Mouse (Mus musculus) limb, embryonic 10.5 days (tissue): ENCODE measurements at regions not wholly inside any gene's neighbourhood (a gene's known extent, or its start where the extent isn't known, plus 50 kb on each side); places are given as distances from the start of the nearest gene placed in this dataset.

Experiments
- DNase-seq: peaks from one replicate; pipeline ENCODE4 v3.0.0-alpha.2; 2017; ENCODE audit warnings: low spot score
- H3K27ac ChIP-seq: fragments of 300-500 bp; sonication (generic); 2 replicates; pipeline ENCODE4 v1.5.1; 2016; ENCODE audit warnings: mild to moderate bottlenecking
- H3K27me3 ChIP-seq: fragments of 300-500 bp; sonication (generic); 2 replicates; pipeline ENCODE4 v1.6.1; 2016; ENCODE audit warnings: low read depth, mild to moderate bottlenecking; ENCODE audit not compliant: poor library complexity, severe bottlenecking
- H3K36me3 ChIP-seq: fragments of 300-500 bp; sonication (generic); 2 replicates; pipeline ENCODE4 v1.6.1; 2016; ENCODE audit warnings: mild to moderate bottlenecking, moderate library complexity
- H3K4me1 ChIP-seq: fragments of 300-500 bp; sonication (generic); 2 replicates; pipeline ENCODE4 v1.6.1; 2016
- H3K4me3 ChIP-seq: fragments of 300-500 bp; sonication (generic); 2 replicates; pipeline ENCODE4 v1.5.1; 2016; ENCODE audit warnings: mild to moderate bottlenecking, moderate library complexity
- H3K9me3 ChIP-seq: fragments of 300-500 bp; sonication (generic); replicated peaks from 2 replicates; pipeline ENCODE4 v1.6.1; 2016; ENCODE audit warnings: mild to moderate bottlenecking
- WGBS: fragments of 180-500 bp; shearing (Covaris S2); methylation state at CpG from one replicate; pipeline ENCODE4 v1.1.7; 2016; 5-methylcytosine and 5-hydroxymethylcytosine counted together

GRCm38 (mm10) chr9:115492431-115493171 lies 182.4 kb upstream of the Stt3b start:
- H3K27ac ChIP-seq, result no peak overlapping the region
- WGBS, result 89% methylated on average over 6 of the region's 6 CpGs
- H3K27me3 ChIP-seq, result 0 out of 2 replicates have a peak, but pooled peaks cover 4% of the 10 kb centered on the region
- H3K4me3 ChIP-seq, result no peak overlapping the region
- peaks cover 15% of the 10 kb centered on the region for H3K4me1 ChIP-seq
- no peaks in the 10 kb centered on the region for H3K9me3 ChIP-seq
- no peak for DNase-seq
- H3K36me3 ChIP-seq, result no peaks in the 10 kb centered on the region

GRCm38 (mm10) chr9:115493765-115494164 lies 183.5 kb upstream of the Stt3b start:
- peaks cover 15% of the 10 kb centered on the region for H3K4me1 ChIP-seq
- H3K4me3 ChIP-seq, result no peak overlapping the region
- no peaks in the 10 kb centered on the region for H3K36me3 ChIP-seq
- 0 out of 2 replicates have a peak, but pooled peaks cover 4% of the 10 kb centered on the region for H3K27me3 ChIP-seq
- no peak overlapping the region for H3K27ac ChIP-seq
- WGBS, result 86% methylated on average over 2 of the region's 2 CpGs
- DNase-seq, result no peak
- no peaks in the 10 kb centered on the region for H3K9me3 ChIP-seq

- no peaks in the 10 kb centered on the region for H3K27me3 ChIP-seq
- no peaks in the 10 kb centered on the region for H3K9me3 ChIP-seq
- H3K27ac ChIP-seq, result no peak overlapping the region
- H3K4me3 ChIP-seq, result no peak overlapping the region
- DNase-seq, result no peak
- WGBS, result 70% methylated on average over 3 of the region's 3 CpGs
- H3K4me1 ChIP-seq, result no peaks in the 10 kb centered on the region
- H3K36me3 ChIP-seq, result no peaks in the 10 kb centered on the region
These were observed 189.3 kb upstream of the Stt3b start for GRCm38 (mm10) chr9:115499536-115499935.

- Histone ChIP-seq H3K36me3 (no peaks in the 10 kb centered on the region), H3K27ac (no peak overlapping the region), H3K4me1 (no peaks in the 10 kb centered on the region), H3K4me3 (no peak overlapping the region), H3K27me3 (no peaks in the 10 kb centered on the region), H3K9me3 (no peaks in the 10 kb centered on the region)
- WGBS, result 72% methylated on average over 2 of the region's 2 CpGs
- no peak for DNase-seq
These were observed 194.6 kb upstream of the Stt3b start for GRCm38 (mm10) chr9:115504789-115505188.

GRCm38 (mm10) chr9:115507131-115507689 lies 197.0 kb upstream of the Stt3b start:
- H3K27ac ChIP-seq, result no peak overlapping the region
- no peaks in the 10 kb centered on the region for H3K36me3 ChIP-seq
- no peak for DNase-seq
- no peaks in the 10 kb centered on the region for H3K27me3 ChIP-seq
- no peaks in the 10 kb centered on the region for H3K9me3 ChIP-seq
- no peaks in the 10 kb centered on the region for H3K4me1 ChIP-seq
- WGBS, result 79% methylated on average over 7 of the region's 7 CpGs
- no peak overlapping the region for H3K4me3 ChIP-seq

- DNase-seq, result no peak
- H3K27ac ChIP-seq, result no peak overlapping the region
- no peaks in the 10 kb centered on the region; the same call in 1 of the 2 replicates for H3K9me3 ChIP-seq
- no peaks in the 10 kb centered on the region for H3K27me3 ChIP-seq
- peaks cover 3% of the 10 kb centered on the region; the same call in 1 of the 2 replicates for H3K4me1 ChIP-seq
- H3K4me3 ChIP-seq, result no peak overlapping the region
- H3K36me3 ChIP-seq, result no peaks in the 10 kb centered on the region
- 73% methylated on average over 16 of the region's 16 CpGs for WGBS
These were observed 202.8 kb upstream of the Stt3b start for GRCm38 (mm10) chr9:115512835-115513629.

- Histone ChIP-seq H3K27me3 (no peaks in the 10 kb centered on the region), H3K4me3 (no peak overlapping the region), H3K36me3 (no peaks in the 10 kb centered on the region), H3K4me1 (peaks cover under 1% of the 10 kb centered on the region; the same call in 1 of the 2 replicates), H3K9me3 (no peaks in the 10 kb centered on the region; the same call in 1 of the 2 replicates), H3K27ac (no peak overlapping the region)
- no peak for DNase-seq
These were observed 207.7 kb upstream of the Stt3b start for GRCm38 (mm10) chr9:115517903-115518302.

- 0 out of 2 replicates have a peak overlapping the region, but pooled peaks have one; percentile 16 for H3K27ac ChIP-seq
- WGBS, result 74% methylated on average over 3 of the region's 3 CpGs
These were observed 213.9 kb upstream of the Stt3b start for GRCm38 (mm10) chr9:115524161-115524560.

GRCm38 (mm10) chr9:115524591-115524990 lies 214.4 kb upstream of the Stt3b start:
- DNase-seq, result no peak
- Histone ChIP-seq H3K9me3 (no peaks in the 10 kb centered on the region), H3K4me1 (peaks cover 17% of the 10 kb centered on the region), H3K27me3 (no peaks in the 10 kb centered on the region), H3K4me3 (no peak overlapping the region), H3K36me3 (no peaks in the 10 kb centered on the region), H3K27ac (no peak overlapping the region)
- 72% methylated on average over 5 of the region's 5 CpGs for WGBS

More at GRCm38 (mm10) chr9:115524161-115524560, 213.9 kb upstream of the Stt3b start:
- no peaks in the 10 kb centered on the region for H3K36me3 ChIP-seq
- H3K4me3 ChIP-seq, result no peak overlapping the region
- DNase-seq, result no peak
- no peaks in the 10 kb centered on the region for H3K9me3 ChIP-seq
- no peaks in the 10 kb centered on the region for H3K27me3 ChIP-seq
- H3K4me1 ChIP-seq, result peaks cover 17% of the 10 kb centered on the region

GRCm38 (mm10) chr9:115526322-115526721 lies 216.1 kb upstream of the Stt3b start:
- WGBS, result 84% methylated on average over 4 of the region's 4 CpGs
- Histone ChIP-seq H3K4me1 (peaks cover 17% of the 10 kb centered on the region), H3K9me3 (no peaks in the 10 kb centered on the region), H3K27me3 (no peaks in the 10 kb centered on the region), H3K36me3 (no peaks in the 10 kb centered on the region), H3K27ac (no peak overlapping the region), H3K4me3 (no peak overlapping the region)
- no peak for DNase-seq

GRCm38 (mm10) chr9:115526981-115527380 lies 216.8 kb upstream of the Stt3b start:
- Histone ChIP-seq H3K4me3 (no peak overlapping the region), H3K27ac (no peak overlapping the region), H3K27me3 (no peaks in the 10 kb centered on the region), H3K9me3 (no peaks in the 10 kb centered on the region), H3K4me1 (peaks cover 17% of the 10 kb centered on the region), H3K36me3 (no peaks in the 10 kb centered on the region)
- DNase-seq, result no peak
- 96% methylated on average over 6 of the region's 6 CpGs for WGBS

GRCm38 (mm10) chr9:115534198-115534597 lies 224.0 kb upstream of the Stt3b start:
- Histone ChIP-seq H3K4me1 (peaks cover 13% of the 10 kb centered on the region), H3K4me3 (no peak overlapping the region), H3K36me3 (no peaks in the 10 kb centered on the region), H3K27me3 (no peaks in the 10 kb centered on the region), H3K27ac (peak overlapping the region; percentile 30; the same call in 1 of the 2 replicates), H3K9me3 (no peaks in the 10 kb centered on the region)
- DNase-seq, result peak; percentile 47
- 26% methylated on average over 3 of the region's 3 CpGs for WGBS

GRCm38 (mm10) chr9:115543665-115544064 lies 233.4 kb upstream of the Stt3b start:
- Histone ChIP-seq H3K4me1 (peaks cover 14% of the 10 kb centered on the region; the same call in 1 of the 2 replicates), H3K36me3 (no peaks in the 10 kb centered on the region), H3K27ac (no peak overlapping the region), H3K4me3 (no peak overlapping the region), H3K9me3 (no peaks in the 10 kb centered on the region), H3K27me3 (no peaks in the 10 kb centered on the region)
- WGBS, result 85% methylated on average over 9 of the region's 9 CpGs
- DNase-seq, result no peak
